Mouse (Mus musculus) frontal cortex, postnatal 36 days (tissue): ENCODE measurements at regions not wholly inside any gene's neighbourhood (a gene's known extent, or its start where the extent isn't known, plus 50 kb on each side); places are given as distances from the start of the nearest gene placed in this dataset.
A peak's percentile ranks its signal among the peaks of the same experiment; 100 is the strongest.

Experiments used
- DNase-seq, 2 experiments: peaks; one replicate each; pipeline ENCODE4 v3.0.0; 2022; ENCODE audit warnings: low spot score in 2 of 2

GRCm38 (mm10) chr17:75716458-75716857 lies 164.7 kb upstream of the Fam98a start:
- DNase-seq: no peak

DNA sequence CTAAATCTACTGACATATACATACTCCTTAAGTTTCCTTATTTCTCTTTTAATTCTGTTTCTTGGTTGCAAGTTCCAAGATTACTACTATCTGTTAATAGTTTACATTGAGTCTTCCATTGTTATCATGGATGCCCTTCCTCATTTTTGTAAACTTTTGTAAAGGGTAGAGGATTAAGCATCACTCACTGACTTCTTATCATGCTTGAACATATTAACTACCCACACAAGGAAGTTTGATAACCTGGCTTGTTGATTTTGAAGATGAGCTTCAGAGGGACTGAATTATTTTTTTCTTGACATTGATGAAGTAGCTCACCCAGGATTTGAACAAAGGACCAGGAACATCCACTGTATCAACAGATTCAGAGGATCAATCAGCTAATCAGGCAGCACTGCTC lies 162.8 kb upstream of the Fam98a start:
- DNase-seq: no peak

DNA sequence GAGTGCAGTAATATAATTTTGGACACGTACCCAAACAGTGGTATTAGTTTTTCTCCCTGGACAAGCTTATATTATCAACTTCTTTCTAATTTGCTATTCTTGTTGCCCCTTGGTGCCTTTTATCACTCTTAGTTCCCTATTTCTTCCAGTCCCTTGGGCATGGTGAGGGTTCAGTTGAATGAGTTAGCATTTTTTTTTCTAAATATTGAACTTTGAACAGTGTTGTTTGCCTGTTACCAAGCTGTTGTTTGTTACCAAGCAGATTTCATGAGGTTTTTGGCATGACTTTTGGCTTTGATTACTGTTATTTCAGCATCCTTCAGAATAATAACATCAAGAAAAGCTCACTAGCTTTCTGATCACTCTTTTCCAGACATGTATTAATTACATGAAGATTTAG lies 162.3 kb upstream of the Fam98a start:
- no peak for DNase-seq

- DNase-seq: peak in 1 of 2 experiments; percentile 8
Measured at GRCm38 (mm10) chr17:75707687-75708086, 155.9 kb upstream of the Fam98a start.

DNA sequence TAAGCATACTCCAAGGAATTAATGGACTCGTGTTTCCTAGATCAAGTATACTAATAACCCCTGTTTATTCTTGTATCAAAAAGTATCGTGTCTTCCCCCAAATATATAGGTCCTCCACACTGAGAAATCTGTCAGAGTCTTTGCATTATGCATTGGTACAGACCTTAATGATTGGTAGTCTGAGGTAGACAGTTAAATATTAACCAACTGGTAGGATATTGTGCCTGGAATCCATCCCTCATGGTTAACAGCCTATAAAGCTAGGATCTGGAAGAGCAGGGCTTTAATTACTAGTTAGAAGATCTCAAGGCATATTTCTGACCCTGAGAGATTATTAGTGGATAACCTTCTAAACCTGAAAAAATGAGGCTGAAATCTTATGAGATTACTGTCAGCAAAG lies 153.6 kb upstream of the Fam98a start:
- DNase-seq: no peak

DNA sequence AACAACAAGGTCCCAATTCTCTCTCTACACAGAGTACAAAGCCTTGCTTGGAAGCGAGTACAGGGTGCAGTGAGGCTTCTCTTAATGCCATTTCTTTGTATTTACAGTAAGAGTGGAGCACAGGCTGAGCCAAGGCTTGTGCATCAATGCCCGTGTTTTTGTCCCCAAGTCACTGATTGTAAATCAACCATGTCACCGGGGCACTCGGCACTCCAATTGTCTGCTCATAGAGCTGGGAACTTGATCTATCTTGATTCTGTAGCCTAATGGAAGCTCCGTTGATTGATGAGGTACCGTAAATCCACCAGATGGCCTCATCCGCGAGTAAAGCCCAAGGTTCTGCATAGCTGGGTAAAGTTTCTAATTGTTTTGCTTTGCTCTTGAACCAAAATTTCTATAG lies 152.1 kb upstream of the Fam98a start:
- DNase-seq: no peak

GRCm38 (mm10) chr17:75696729-75697103 lies 145.0 kb upstream of the Fam98a start:
- no peak for DNase-seq

DNA sequence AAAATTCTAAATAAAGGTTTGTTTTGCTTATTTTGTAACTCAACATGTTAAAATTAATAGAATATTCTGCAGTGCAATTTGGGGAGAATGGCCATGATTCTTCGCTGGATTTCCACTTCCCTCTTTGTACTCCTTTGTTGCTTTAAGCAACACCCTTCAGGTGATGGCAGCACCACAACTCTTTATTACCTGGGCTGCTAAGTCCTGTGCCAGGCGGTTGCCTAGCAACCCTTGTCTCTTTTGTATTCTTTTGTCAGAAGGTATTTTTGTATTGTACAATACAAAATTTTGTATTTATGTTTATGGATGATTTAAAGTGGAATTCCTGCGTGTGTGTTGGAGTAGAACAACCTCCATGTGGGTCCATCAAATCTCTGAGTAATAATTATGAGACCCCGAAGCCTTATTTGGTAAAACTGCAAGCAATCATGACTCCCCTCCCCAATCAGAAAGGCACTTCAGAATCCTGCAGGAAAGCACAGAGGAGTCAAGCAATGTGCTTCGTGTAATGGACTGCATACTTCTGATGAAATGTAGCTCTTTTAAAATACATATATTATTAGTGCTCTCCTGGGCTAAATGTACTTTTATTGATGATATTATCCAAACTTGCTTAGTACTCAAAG lies 144.5 kb upstream of the Fam98a start:
- no peak for DNase-seq

DNA sequence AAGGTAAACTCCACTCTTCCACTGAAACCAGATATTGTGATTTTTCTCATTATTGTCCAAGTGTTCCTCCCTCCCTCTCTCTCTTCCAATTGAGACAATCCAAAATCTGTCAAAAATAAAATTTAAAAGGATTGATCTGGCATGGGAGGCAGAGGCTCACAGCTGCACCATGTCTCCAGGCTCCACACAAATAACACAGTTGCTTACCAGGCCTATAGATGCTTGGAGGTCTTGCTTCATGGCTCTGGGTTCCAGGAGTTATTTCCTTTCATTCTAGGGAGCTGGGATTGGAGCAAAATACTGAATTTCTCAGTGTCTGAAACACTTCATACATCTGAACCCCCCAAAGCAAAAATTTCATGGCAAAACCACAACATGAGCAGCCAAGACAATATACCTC lies 134.2 kb upstream of the Fam98a start:
- DNase-seq: no peak

- no peak for DNase-seq
Measured at GRCm38 (mm10) chr17:75646982-75647381, 95.2 kb upstream of the Fam98a start.

DNA sequence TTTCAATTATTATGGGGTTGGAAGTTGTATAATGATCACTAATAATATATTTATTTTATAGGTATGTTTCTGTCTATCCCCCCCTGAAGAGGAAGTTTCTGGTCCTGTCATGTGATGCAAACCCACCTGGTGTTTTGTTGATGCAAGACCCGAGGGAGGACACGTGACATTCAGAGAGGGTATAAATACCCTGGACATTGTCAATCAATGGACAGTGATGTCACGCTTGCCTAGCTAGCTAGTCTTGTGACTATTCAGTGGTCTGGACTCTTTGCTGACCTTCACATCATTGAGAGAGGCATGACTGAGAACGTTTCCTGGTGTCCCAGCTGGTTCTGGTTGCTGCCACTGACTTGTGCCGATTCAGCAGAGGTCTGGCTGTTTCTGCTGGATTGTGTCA lies 93.0 kb upstream of the Fam98a start:
- no peak for DNase-seq

DNA sequence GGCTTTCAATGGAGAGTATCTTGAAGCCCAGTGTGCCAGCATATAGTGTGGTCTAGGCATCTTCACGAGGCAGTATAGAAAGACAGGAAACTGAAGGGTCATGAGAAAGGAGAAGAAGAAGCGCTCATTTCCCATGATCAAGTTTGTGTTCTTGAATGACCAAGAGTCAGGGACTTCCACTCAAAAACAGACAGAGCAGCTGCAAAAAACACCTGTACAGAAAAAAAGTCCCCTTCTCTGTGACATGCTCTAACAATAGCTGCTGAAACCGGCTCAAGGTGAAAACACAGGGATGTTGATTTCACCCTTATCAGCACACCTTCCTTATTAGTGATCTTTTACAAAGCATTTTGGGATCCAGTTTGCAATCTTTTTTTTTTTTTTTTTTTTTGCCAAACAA lies 90.6 kb upstream of the Fam98a start:
- DNase-seq: no peak

- DNase-seq: no peak
Measured at GRCm38 (mm10) chr17:75641010-75641498, 89.3 kb upstream of the Fam98a start.

GRCm38 (mm10) chr17:75640575-75640974 lies 88.8 kb upstream of the Fam98a start:
- DNase-seq: no peak

GRCm38 (mm10) chr17:75629857-75630256 lies 78.1 kb upstream of the Fam98a start:
- DNase-seq: peak; percentile 13 to 33

- DNase-seq: peak in 1 of 2 experiments; percentile 8
Measured at GRCm38 (mm10) chr17:75619472-75619871, 67.7 kb upstream of the Fam98a start.

DNA sequence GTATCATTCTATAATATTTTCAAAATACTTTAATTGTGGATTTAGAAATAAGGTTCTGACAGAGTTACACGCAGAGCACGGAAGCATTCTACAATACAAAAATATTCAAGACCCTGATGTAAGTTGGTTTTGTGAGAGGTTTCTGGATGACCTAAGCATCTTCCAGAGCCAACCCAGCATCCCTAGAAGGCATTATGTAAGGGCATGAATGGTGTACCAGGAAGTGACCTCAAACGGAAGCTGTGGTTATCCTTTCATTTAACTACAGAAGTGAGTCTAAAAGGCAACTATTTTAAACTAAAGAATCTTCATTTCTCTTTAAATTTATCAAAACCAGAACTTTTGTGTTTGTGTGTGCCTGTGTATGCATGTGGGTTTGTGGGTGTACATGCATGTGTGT lies 66.8 kb upstream of the Fam98a start:
- DNase-seq: no peak

- DNase-seq: peak; percentile 6 to 44
Measured at GRCm38 (mm10) chr17:75617280-75617679, 65.5 kb upstream of the Fam98a start.

DNA sequence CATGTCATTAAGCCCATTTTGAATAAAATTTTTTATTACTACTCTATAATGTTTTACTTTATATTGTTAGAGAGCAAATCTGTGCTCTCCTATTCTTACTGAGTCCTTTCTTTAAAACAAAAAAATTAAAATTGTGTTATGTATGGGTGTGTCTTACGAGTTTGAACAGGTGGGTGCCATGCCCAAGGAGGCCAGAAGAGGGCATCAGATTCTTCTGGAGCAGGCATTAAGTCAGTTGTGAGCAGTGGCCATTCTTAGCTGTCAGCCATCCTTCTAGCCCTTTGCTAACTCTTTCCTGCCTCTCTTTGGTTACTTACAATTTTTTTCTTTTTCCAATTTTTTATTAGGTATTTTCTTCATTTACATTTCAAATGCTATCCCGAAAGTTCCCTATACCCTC lies 63.6 kb upstream of the Fam98a start:
- peak in 1 of 2 experiments; percentile 15 for DNase-seq

GRCm38 (mm10) chr17:75603417-75604086 lies 51.8 kb upstream of the Fam98a start:
- no peak for DNase-seq
